Mouse (Mus musculus): Measurements from ENCODE around the gene Spryd4.
"Not testable (repeated sequence)": the region's sequence is repeated elsewhere in the genome, so short reads cannot be mapped to it uniquely, and the experiment has no call there.

Spryd4 gene

DNA sequence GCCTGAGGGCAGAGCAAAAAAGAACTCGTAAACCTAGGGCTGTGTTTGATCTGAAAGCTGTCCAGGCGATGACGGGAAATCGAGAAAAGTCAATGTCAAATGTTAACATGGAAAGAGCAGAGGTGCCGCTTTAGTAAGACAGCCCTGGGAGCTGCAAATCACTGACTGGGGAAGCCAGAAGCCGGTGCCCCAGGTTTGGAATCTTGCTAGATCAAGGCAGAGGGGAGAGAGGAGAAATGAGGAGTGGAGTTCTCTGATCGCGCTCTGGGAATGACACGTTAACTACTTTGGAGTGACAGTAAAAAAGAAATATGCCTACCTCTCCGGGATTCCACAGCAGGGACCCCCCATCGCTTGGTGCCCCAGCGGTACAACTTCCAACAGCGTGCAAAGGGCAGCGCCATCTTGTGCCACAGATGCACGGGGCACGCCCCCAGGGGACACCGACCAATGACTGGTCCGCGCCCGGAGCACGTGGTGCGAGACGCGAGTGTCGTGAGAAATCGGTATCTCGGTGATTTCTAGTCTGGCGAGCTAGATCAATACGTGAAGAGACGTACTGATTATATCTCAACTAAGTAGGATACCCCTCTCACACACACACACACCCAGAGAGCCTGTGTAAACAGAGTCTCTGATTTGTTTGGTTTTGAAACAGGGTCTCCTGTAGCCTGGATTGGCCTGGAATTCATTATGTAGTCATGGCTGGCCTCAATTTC, at the start of gene Spryd4:
Gene Spryd4 (minus strand): TSS at position 418 of the 719 bp plus-strand sequence.
- in situ Hi-C loops (cut with MboI, MseI), result no loop called here

DNA sequence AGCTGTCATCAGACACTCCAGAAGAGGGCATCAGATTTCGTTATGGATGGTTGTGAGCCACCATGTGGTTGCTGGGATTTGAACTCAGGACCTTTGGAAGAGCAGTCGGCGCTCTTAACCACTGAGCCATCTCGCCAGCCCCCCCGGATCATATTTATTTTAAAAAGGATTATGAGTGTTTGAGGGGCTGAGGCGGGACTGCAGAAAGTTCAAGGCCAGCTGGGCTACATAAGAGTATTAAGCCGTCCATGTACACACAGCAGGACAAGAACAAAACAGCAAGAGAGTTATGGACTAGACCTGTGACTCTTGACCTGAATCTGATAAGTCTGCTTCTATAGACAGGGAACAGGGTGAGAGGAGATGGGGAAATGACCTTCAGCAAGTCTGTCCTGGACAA, 48.8 kb upstream of the Spryd4 start:
- in situ Hi-C loops (cut with MboI, MseI), result not testable (repeated sequence)

DNA sequence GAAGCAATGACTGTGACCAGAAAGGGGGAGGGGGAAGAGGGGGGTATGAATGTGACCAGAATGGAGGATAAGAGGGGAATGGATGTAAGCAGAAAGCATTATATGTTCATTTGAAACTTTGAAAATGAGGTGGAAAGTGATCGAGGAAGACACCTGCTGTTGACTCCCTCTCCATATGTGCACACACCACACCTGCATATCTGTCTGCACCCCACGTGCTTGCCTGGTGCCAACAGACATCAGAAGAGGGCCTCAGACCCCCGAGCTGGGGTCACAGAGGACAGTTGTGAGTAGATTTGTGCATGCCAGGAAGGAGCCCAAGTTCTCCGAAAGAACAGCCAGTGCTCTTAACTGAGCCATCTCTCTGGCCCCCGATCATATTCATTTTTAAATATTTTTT, 48.3 kb upstream of the Spryd4 start:
- in situ Hi-C loops (cut with MboI, MseI), result no loop called here

- in situ Hi-C loops (cut with MboI, MseI), result no loop called here
Observed at GRCm38 (mm10) chr10:128258953-128259352, 47.3 kb upstream of the Spryd4 start.

- in situ Hi-C loops (cut with MboI, MseI), result no loop called here
Observed at GRCm38 (mm10) chr10:128256328-128256727, 44.7 kb upstream of the Spryd4 start.

DNA sequence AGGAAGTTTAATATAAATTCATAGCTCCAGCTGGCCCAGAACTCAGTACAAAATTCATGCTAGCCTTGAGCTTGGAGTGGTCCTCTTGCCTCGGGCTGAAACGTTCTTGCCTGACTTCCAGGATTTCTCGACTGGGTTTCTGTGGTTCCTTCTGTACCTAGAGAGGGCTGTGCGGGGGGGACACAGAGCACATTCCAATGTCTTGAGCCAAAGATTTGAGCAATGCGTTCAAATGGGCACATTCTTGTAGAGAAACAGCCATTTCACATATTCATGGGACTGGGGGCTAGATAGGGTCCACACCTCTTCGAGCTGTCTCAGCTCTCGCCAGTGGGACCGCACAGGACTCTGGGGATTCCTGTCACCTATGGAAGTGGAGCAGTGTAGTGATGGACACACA, 44.3 kb upstream of the Spryd4 start:
- in situ Hi-C loops (cut with MboI, MseI), result no loop called here

- in situ Hi-C loops (cut with MboI, MseI), result loop anchor here in 1 of 2 experiments (5.0 kb wide), 1 partner anchor 136 kb away; no protein-coding TSS in a partner anchor
Observed at GRCm38 (mm10) chr10:128253677-128254255, 42.2 kb upstream of the Spryd4 start, which contains the start of gene Apon. TSS of gene Apon (plus strand) at chr10:128254096.

DNA sequence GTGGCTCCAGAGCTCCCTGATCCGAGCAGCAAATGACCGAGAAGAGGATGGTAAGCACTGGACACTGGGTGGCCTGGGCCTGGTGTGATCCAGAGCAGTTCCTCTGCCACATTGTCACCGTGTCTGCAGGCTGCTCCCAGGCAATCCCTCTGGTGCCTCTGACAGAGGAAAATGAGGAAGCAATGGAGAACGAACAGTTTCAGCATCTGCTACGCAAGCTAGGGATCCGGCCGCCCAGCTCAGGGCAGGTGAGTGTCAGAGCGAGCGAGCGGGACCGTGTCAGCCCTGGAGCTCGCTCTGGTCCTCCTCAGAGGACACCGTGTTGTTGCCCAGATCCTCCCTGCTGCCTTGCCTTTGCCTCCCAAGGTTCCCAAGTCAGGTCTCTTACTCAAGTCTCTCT, 39.0 kb upstream of the Spryd4 start:
- in situ Hi-C loops (cut with MboI, MseI), result loop anchor here in 1 of 2 experiments (5.0 kb wide), 1 partner anchor 133 kb away; no protein-coding TSS in a partner anchor

- in situ Hi-C loops (cut with MboI, MseI), result no loop called here
Observed at GRCm38 (mm10) chr10:128247020-128247732, 35.6 kb upstream of the Spryd4 start.

- in situ Hi-C loops (cut with MboI, MseI), result loop anchor here in 1 of 2 experiments (5.0 kb wide), 1 partner anchor 102 kb away; no protein-coding TSS in a partner anchor
Observed at GRCm38 (mm10) chr10:128244121-128244520, 32.5 kb upstream of the Spryd4 start.

DNA sequence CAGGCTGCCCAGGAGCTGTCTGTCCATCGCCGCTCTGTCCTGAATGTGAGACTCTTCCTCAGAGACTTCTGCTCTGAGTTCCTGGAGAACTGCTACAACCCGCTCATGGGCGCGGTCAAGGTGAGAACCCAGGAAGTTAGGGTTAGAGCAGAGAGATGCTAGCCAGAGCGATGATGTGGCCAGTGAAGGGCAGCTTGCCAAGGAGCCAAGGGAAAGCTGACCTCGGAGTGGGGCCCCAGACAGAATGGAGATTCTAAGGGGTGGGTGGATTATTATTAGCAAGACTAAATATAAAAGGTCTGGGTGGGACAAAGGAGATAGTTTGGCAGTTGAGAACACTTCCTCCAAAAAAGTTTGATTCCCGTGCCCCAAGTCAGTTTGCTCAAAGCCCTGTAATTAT, 31.6 kb upstream of the Spryd4 start:
- in situ Hi-C loops (cut with MboI, MseI), result loop anchor here in 1 of 2 experiments (5.0 kb wide), 1 partner anchor 101 kb away; no protein-coding TSS in a partner anchor

GRCm38 (mm10) chr10:128240131-128240530, 28.5 kb upstream of the Spryd4 start:
- in situ Hi-C loops (cut with MboI, MseI), result loop anchor here in 1 of 2 experiments (5.0 kb wide), 1 partner anchor 98 kb away; no protein-coding TSS in a partner anchor

DNA sequence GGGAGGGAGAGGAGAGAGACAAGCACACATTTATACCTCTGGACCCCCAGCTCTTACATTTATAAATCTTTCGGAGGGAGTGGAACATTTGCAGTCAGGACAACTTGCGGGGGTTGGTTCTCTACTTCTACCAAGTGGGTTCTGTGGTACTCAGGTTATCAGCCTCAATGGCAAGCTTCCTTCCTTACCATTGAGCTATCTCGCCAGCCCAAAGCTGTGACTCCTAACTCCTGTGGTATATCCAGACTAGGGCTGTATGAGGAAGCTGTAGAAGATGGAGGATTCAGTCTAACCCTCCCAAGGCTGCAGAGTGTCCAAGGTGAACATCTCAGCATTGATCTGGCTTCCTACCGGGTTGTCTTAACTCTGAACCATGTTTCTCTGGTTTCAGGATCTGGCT, 27.5 kb upstream of the Spryd4 start:
- in situ Hi-C loops (cut with MboI, MseI), result no loop called here

DNA sequence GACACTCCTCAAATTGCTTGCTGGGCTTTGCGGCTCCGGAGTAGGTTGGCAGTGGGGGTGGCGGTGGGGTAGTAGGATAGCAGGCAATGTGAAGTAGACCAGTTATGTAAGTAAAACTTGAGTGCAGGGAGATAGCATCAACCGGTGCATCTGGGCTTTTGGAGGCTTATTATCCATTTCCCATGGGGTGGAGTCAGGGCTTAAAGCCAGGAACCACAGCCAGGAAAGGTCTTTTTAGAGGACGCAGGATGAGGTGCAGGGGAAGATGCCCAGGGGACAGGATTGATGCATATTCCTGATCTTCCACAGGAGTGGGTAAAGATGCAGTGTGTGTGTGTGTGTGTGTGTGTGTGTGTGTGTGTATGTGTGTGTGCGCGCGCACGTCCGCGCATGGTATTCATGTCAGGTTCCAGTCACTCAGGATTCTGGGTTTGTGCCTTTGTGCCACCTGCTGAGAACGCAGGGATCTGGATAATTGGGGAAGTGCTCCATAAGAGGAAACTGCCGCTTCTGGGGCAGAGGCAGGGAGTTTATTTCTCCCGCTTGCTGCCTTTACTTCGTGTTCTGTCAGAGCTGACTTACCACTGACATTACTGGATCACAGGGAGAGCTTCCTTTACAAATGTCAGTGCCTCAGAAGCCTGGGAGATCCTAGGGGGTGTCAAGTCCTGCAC, 26.3 kb upstream of the Spryd4 start:
- in situ Hi-C loops (cut with MboI, MseI), result no loop called here

- in situ Hi-C loops (cut with MboI, MseI), result no loop called here
Observed at GRCm38 (mm10) chr10:128236321-128236720, 24.7 kb upstream of the Spryd4 start.

GRCm38 (mm10) chr10:128232420-128232985, 20.9 kb upstream of the Spryd4 start:
- in situ Hi-C loops (cut with MboI, MseI), result no loop called here

GRCm38 (mm10) chr10:128231697-128232419, 20.3 kb upstream of the Spryd4 start, which contains the start of gene Timeless:
TSS of gene Timeless (plus strand) at chr10:128232065.
- in situ Hi-C loops (cut with MboI, MseI), result no loop called here

- in situ Hi-C loops (cut with MboI, MseI), result no loop called here
Observed at GRCm38 (mm10) chr10:128231146-128231545, 19.5 kb upstream of the Spryd4 start.

DNA sequence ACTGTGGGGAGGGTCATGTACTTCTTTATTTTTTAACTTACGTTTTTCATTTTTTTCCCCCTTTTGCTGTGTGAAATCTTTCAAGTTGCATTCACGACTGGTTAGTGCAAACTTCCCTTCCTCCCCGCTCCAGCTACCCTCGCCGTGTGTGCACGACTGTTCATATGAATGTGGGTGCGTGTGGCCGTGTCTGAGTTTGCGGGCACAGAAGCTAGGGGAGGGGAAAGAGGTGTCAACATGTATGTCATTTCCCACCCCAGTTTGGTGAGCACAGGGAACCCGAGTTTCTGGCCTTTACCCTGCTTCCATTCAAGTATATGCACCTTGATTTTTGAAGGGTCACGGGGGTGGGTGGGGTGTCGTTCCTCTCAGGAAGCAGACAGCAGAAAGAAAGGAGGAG, 19.0 kb upstream of the Spryd4 start:
- in situ Hi-C loops (cut with MboI, MseI), result no loop called here

DNA sequence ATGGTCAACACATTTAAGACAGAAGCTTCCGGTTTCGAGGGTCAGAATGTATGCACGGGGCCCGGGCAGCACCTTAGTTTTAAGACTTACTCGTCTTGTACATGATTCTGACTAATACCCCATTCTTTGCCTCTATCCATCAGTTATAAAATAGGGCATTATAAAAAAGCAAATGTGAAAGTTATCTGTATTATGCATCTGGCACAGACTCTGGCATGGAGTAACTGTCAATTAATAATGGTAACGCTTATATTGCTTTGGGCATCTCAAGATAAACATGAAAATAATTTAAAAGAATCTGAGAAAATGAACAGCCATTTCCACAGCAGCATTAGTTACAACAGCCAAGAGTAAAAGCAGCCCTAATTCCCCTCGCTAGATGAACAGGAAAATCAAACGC, 16.4 kb upstream of the Spryd4 start:
- in situ Hi-C loops (cut with MboI, MseI), result no loop called here

- in situ Hi-C loops (cut with MboI, MseI), result no loop called here
Observed at GRCm38 (mm10) chr10:128227592-128227991, 16.0 kb upstream of the Spryd4 start.
